Mouse (Mus musculus): ENCODE results near the gene Cth. TPM values are rescaled to one million over a fixed set of nuclear protein-coding genes. Genes with fewer than 3 reads are reported as not detected.
"Not testable (repeated sequence)": the region's sequence is repeated elsewhere in the genome, so short reads cannot be mapped to it uniquely, and the experiment has no call there.

Cth gene
- total and polyA plus RNA-seq, 2 experiments from 2014 or later, result 2.0 to 2.5 TPM

DNA sequence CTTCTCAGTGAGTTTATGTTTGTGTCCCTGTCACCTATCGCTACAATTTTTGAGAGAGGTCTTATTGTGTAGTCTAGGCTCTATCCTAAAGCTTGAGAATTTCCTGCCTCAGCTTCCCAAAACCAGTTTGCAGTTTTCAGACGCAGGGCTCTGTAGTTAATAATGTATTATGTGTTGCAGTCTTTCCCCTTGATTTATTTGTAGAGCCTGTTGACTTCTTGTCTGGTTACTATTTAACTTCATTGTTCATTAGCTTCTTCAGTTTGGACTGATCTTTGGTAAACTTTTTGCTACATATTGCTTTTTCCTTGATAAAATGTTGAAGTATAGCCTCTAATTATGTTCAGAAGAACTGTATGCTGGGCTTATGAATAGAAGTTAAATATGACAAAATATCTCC, 27.8 kb upstream of the Cth start:
- 94% methylated on average over 2 of the region's 2 CpGs for WGBS
- ATAC-seq (ENCODE audit: low FRiP score), result no peak
- H3K4me3 ChIP-seq (ENCODE audit: low read depth, low read length), result no peak overlapping the region

DNA sequence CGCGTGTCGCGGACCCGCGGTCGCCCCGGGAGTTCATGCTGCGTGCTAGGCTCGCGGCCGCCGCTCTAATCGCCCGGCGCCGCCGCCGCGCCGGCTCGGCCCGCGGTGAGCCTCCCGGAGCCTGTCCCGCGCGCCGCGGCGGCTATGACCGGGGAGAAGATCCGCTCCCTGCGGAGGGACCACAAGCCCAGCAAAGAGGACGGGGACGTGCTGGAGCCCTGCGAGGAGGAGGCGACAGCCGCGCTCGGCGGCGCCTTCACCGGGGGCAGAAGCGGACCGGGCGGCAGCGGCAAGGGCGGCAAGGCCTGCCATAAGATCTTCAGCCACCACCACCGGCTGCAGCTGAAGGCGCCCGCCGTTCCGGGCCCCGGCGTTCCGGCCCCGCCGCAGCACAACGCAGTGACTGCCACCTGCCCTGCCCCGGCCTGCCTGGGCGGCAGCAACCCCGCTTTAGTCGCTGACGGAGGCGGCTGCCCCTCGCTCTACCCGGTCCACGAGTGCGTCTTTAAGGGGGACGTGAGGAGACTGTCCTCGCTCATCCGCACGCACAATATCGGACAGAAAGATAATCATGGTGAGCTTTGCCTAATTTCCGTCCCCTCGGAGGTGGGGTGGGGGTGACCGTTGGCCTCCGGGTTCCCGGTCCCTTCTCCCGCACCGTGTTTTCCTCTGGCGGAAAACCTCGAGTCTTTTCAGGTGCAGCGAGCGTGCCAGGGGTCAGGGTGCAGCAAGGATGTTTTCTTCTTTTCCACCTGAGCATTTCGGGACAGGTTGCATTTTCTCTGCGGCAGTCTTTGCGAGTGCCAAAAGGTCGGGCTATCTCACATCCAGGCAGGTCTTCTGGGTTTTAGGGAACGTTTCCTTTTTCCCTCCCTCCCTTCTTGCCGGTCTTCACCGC, 22.8 kb upstream of the Cth start:
- peaks cover 8% of the 10 kb centered on the region; the same call in 1 of the 2 replicates for H3K4me1 ChIP-seq (ENCODE audit: insufficient read depth, low read length)
- WGBS, result under 1% methylated on average over 53 of the region's 93 CpGs
- peak overlapping the region; percentile 99 for H3K4me3 ChIP-seq (ENCODE audit: low read depth, low read length)
- peak overlapping the region; percentile 93 for H3K9ac ChIP-seq (replicated peaks; ENCODE audit: low read length, poor library complexity, severe bottlenecking)
- peak overlapping the region; percentile 77 for H3K4me2 ChIP-seq (ENCODE audit: low read depth, low read length, poor library complexity, severe bottlenecking)
- H3K9me3 ChIP-seq (ENCODE audit: low read length), result no peaks in the 10 kb centered on the region
- no peaks in the 10 kb centered on the region for H3K36me3 ChIP-seq (ENCODE audit: insufficient read depth, low read length)
- TF ChIP-seq CTCF (IDR thresholded peaks at IDR 0.05), result no peak
- DNase-seq (ENCODE audit: low spot score) (peak; percentile 1), ATAC-seq (ENCODE audit: low FRiP score) (peak; percentile 66)
- no peaks in the 10 kb centered on the region for H3K27me3 ChIP-seq (ENCODE audit: insufficient read depth, low read length)
- peak overlapping the region; percentile 99 for H3K27ac ChIP-seq (ENCODE audit: low read depth, low read length)

More for the DNA sequence above, 27.8 kb upstream of the Cth start:
- Histone ChIP-seq H3K36me3 (ENCODE audit: insufficient read depth, low read length) (no peaks in the 10 kb centered on the region), H3K9ac (replicated peaks; ENCODE audit: low read length, poor library complexity, severe bottlenecking) (no peak overlapping the region), H3K4me1 (ENCODE audit: insufficient read depth, low read length) (peaks cover 8% of the 10 kb centered on the region; the same call in 1 of the 2 replicates), H3K27ac (ENCODE audit: low read depth, low read length) (no peak overlapping the region), H3K9me3 (ENCODE audit: low read length) (no peaks in the 10 kb centered on the region), H3K4me2 (ENCODE audit: low read depth, low read length, poor library complexity, severe bottlenecking) (no peak overlapping the region), H3K27me3 (ENCODE audit: insufficient read depth, low read length) (no peaks in the 10 kb centered on the region)
- DNase-seq (ENCODE audit: low spot score), result no peak
- TF ChIP-seq CTCF (IDR thresholded peaks at IDR 0.05), result no peak

DNA sequence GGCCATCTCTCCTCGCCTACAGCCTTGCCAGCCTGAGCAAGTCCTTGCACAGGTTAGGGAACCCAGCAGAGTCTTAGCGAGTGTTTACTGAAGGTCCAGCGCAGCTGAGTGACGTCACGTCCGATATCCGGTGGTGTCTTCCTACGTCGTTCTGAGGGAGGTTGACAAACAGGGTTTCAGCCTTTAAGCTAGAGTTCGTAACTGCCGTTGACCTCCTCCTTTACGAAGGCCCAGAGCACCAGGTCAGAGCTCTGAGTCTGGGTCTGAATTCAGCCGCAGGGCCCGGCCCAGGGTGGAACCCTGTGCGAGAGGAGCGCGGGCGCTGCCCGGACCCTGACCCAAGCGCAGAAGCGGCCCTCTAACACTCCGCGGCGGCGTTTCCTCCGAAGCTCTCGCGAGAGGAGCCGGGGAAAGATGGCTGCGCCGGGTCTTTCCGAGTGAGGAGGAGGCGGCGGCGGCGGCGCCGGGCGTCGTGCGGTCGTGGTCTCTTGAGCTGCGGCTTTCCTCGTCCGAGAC, 22.0 kb upstream of the Cth start, which contains the start of gene Ankrd13c:
Ankrd13c (plus strand) TSS at position 397 of the 516 bp plus-strand sequence.
- no peaks in the 10 kb centered on the region for H3K36me3 ChIP-seq (ENCODE audit: insufficient read depth, low read length)
- H3K27ac ChIP-seq (ENCODE audit: low read depth, low read length), result peak within 1 kb of the TSS; percentile 99
- H3K9ac ChIP-seq (replicated peaks; ENCODE audit: low read length, poor library complexity, severe bottlenecking), result peak within 1 kb of the TSS; percentile 93
- peak within 1 kb of the TSS; percentile 99 for H3K4me3 ChIP-seq (ENCODE audit: low read depth, low read length)
- DNase-seq (ENCODE audit: low spot score) (peak; percentile 95), ATAC-seq (ENCODE audit: low FRiP score) (peak; percentile 99)
- peak within 1 kb of the TSS; percentile 77 for H3K4me2 ChIP-seq (ENCODE audit: low read depth, low read length, poor library complexity, severe bottlenecking)
- under 1% methylated on average over 45 of the region's 45 CpGs for WGBS
- no peaks in the 10 kb centered on the region for H3K9me3 ChIP-seq (ENCODE audit: low read length)
- no peaks in the 10 kb centered on the region for H3K27me3 ChIP-seq (ENCODE audit: insufficient read depth, low read length)
- H3K4me1 ChIP-seq (ENCODE audit: insufficient read depth, low read length), result peaks cover 8% of the 10 kb centered on the region; the same call in 1 of the 2 replicates
- TF ChIP-seq CTCF (IDR thresholded peaks at IDR 0.05), result no peak

DNA sequence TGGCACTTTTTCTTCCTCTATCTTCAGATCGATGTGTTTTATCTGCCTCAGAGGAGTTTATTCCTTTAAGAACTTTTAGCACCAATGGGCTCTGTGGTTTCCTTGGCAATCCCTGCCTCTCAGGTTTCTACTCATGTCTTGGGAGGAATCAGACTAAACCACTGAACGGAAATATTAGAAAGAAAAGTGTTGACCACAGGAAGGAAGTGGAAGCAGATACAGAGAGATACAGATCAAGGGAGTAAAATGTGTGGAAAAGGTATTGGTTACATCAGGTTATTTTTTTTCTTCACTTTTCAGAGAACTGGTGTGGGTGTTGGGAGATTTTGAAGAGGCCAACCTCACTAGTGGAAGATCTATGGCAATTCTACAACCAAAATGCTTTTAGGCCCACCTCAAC, 13.7 kb upstream of the Cth start:
- H3K27me3 ChIP-seq (ENCODE audit: insufficient read depth, low read length), result no peaks in the 10 kb centered on the region
- no peak overlapping the region for H3K9ac ChIP-seq (replicated peaks; ENCODE audit: low read length, poor library complexity, severe bottlenecking)
- H3K36me3 ChIP-seq (ENCODE audit: insufficient read depth, low read length), result no peaks in the 10 kb centered on the region
- H3K27ac ChIP-seq (ENCODE audit: low read depth, low read length), result no peak overlapping the region
- no peak for DNase-seq (ENCODE audit: low spot score)
- no peaks in the 10 kb centered on the region for H3K4me1 ChIP-seq (ENCODE audit: insufficient read depth, low read length)
- no peak for ATAC-seq (ENCODE audit: low FRiP score)
- 84% methylated on average over 2 of the region's 2 CpGs for WGBS
- TF ChIP-seq CTCF (IDR thresholded peaks at IDR 0.05), result no peak
- no peaks in the 10 kb centered on the region for H3K9me3 ChIP-seq (ENCODE audit: low read length)
- H3K4me2 ChIP-seq (ENCODE audit: low read depth, low read length, poor library complexity, severe bottlenecking), result no peak overlapping the region
- no peak overlapping the region for H3K4me3 ChIP-seq (ENCODE audit: low read depth, low read length)

DNA sequence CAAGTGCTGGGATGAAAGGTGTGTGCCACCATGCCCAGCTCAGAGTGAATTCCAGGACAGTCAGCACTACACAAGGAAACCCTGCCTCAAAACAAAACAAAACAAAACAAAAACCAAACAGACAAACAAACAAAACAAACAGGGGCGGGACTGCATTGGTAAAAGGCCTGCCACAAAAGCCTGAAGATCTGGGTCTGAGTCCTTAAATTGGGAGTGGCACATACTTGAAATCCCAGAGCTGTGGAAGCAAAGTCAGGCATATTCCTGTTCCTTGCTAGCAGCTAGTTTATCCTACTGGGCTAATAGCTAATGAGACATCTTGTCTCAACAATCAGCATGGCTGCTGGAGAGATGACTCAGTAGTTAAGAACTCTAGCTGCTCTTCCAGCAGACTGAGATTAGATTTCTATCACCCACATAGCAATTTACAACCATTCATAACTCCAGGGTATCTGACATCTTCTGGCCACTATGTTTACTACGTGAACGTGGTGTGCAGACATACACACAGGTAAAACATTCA, 9.5 kb upstream of the Cth start:
- 92% methylated on average over 3 of the region's 3 CpGs for WGBS
- no peaks in the 10 kb centered on the region for H3K4me1 ChIP-seq (ENCODE audit: insufficient read depth, low read length)
- ATAC-seq (ENCODE audit: low FRiP score), result no peak
- no peak overlapping the region for H3K27ac ChIP-seq (ENCODE audit: low read depth, low read length)
- no peak overlapping the region for H3K4me3 ChIP-seq (ENCODE audit: low read depth, low read length)
- H3K9me3 ChIP-seq (ENCODE audit: low read length), result no peaks in the 10 kb centered on the region
- TF ChIP-seq CTCF (IDR thresholded peaks at IDR 0.05), result no peak
- H3K4me2 ChIP-seq (ENCODE audit: low read depth, low read length, poor library complexity, severe bottlenecking), result no peak overlapping the region
- DNase-seq (ENCODE audit: low spot score), result no peak
- no peak overlapping the region for H3K9ac ChIP-seq (replicated peaks; ENCODE audit: low read length, poor library complexity, severe bottlenecking)
- H3K36me3 ChIP-seq (ENCODE audit: insufficient read depth, low read length), result no peaks in the 10 kb centered on the region
- no peaks in the 10 kb centered on the region for H3K27me3 ChIP-seq (ENCODE audit: insufficient read depth, low read length)

DNA sequence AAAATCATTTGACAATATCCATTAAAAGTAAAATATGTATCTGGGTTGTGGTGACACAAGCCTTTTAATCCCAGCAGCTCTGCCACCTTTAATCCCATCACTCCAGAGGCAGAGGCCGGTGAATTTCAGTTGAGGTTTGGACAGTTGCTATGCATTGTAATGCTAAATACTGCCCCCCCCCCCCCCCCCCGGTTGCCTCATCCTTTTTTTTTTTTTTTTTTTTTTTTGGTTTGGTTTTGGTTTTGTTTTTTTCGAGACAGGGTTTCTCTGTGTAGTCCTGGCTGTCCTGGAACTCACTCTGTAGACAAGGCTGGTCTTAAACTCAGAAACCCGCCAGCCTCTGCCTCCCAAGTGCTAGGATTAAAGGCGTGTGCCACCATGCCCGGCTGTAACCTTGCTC, 8.3 kb upstream of the Cth start:
- 60% methylated on average over 5 of the region's 6 CpGs for WGBS
- H3K4me3 ChIP-seq (ENCODE audit: low read depth, low read length); H3K36me3 ChIP-seq (ENCODE audit: insufficient read depth, low read length); ATAC-seq (ENCODE audit: low FRiP score); DNase-seq (ENCODE audit: low spot score); H3K27me3 ChIP-seq (ENCODE audit: insufficient read depth, low read length); H3K9ac ChIP-seq (replicated peaks; ENCODE audit: low read length, poor library complexity, severe bottlenecking); H3K9me3 ChIP-seq (ENCODE audit: low read length); H3K27ac ChIP-seq (ENCODE audit: low read depth, low read length); H3K4me1 ChIP-seq (ENCODE audit: insufficient read depth, low read length); H3K4me2 ChIP-seq (ENCODE audit: low read depth, low read length, poor library complexity, severe bottlenecking): not testable (repeated sequence)

Measured in midbrain, postnatal 0 days (tissue).